Mouse (Mus musculus) urinary bladder, postnatal 25 days (tissue): Measurements from ENCODE around the gene Apobec3.
"Not testable (repeated sequence)": the region's sequence is repeated elsewhere in the genome, so short reads cannot be mapped to it uniquely, and the experiment has no call there.

ENCODE experiments used
- DNase-seq: peaks from one replicate; pipeline ENCODE4 v3.0.0; 2022; ENCODE audit warnings: low spot score

Apobec3 gene

DNA sequence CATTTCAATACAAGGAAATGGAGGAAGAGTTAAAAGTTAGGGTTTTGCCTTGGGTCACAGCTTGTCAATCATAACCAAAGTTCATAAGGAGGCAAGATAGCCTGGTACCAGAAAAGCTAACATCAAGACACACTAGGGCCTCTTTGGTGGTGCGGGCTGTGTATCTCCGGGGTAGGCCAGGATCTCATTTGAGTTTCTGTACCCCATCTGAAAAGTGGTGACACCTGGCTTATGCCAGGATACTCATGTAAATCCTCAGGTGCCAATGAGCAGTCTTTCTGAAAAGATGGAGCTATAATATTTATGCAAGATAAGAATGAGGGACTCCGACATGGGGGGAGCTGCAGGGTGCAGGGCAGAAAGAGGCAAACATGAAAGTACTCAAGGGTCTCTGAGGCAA lies 36.9 kb downstream of the Apobec3 start:
- DNase-seq, result no peak

DNA sequence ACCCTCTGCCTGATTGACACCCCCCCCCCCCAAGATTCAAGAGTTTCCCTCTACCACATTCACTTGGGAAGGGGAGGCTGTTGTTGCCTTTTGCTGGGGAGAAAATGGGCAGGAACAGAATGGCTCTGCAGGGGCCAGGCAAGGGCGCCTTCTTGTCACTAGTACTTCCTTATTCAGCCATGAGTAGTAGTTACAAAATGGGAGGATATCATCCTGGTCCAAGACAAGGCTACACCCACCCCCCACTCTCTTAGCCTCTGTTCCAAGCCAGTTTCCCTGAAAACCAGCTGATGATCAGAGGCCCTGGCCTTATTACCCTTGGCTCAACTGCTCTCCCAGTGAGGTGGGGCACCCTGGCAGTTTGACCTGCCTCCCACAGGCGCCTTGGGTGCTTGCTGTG lies 37.3 kb downstream of the Apobec3 start:
- no peak for DNase-seq

DNA sequence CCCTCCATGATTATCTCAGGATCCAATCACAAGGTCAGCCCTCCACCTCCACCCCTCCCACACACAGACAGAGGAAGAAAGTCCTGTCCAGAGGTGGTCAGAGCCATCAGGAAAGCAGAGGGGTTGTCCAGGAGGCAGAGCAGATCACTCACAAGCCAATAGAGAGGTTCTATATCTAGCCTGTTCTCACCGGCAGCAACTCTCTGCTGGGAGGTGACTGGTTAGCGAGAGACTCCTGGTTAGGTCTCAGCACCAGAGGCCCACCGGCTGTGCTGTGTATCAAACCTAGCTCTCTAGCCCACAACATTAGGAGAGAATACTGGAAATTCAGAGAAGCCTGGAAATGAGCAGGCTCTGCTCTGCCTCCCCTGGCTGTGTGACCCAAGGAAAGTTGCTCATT lies 38.3 kb downstream of the Apobec3 start:
- DNase-seq, result no peak

DNA sequence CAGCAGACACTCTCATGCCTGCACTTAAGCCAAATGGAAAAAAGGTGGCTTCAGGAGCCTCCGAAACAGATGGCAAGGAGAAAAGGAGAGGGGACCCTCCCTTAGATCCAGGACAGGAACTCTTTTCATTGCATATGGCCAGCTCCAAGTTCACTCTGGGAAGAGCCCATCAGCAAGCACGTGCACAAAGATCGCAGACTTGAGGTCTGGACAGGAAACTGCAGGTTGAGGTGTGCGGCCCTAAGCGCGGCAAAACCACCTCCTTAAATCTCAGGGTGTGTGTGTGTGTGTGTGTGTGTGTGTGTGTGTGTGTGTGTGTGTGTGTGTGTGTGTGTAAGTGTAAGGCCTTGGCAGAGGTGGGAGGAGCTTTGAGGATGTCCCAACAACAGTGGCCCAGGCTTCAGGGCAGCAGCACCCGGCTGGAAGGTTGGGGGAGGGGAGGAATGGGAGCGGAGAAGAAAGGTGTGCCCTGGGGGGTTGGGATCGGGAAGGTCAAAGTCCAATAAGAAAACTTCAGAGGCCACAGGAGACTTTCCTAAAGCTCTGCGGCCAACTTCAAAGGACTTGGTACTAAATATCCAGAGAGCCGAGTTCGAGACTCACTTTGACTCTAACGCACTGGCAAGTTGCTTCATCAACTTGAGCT lies 40.2 kb downstream of the Apobec3 start:
- no peak for DNase-seq

DNA sequence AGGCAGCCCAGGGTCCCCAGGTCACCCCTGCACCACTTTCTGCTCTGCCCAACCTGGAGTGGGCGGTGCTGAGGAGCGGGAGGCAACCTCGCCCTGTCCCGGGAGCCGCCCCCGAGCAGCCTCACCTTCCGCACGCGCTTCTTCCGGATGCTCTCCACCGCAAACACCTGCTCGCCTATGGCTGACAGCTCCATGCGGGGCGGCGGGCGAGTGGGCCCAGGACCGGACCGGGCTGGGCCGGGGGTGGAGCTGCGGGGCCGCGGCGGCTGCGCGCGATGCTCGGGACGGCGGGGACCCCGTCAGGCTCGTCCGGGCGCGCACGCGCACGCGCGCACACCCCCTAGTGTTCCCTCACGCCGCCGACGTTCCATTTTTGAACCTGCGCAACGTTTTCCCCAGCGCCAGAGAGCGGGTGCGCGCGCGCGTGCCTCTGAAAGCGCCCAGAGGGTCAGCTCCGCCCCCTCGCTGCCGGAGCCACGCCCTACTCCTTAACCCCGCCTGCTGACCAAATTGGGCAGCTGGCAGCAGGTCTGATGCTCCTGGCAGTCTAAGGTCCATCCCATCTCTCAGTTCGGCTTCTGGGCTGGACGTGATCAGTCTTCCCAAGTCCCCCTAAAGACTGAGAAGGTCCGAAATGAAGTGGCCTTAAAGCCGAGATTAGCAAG lies 41.0 kb downstream of the Apobec3 start:
- peak; percentile 92 for DNase-seq

DNA sequence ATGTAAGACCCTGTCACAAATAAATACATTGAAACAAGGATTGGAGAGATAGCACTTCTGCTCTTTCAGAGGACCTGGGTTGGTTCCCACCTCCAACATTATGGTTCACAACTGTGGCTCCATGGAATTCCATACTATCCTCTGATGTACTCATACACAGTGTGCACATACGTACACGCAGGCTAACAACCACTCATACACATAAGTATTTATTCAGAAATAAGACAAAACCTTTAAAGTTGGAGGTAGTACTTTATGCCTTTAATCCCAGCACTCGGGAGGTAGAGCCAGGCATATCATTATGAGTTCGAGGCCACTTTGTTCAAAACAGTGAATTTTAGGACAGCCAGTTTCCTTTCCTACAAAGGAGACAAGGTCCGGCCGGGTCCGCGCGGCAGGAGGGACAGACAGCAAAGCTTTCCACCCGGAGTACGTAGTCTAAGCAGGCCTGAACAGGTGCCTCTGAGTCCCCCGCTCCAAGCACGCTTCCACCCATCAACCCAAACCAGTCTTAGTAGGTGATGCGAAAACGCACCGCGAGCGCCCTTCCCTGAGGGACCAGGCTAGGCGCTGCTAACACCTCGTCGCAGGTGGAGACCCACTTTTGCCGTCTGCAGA lies 41.7 kb downstream of the Apobec3 start:
- DNase-seq, result no peak

DNA sequence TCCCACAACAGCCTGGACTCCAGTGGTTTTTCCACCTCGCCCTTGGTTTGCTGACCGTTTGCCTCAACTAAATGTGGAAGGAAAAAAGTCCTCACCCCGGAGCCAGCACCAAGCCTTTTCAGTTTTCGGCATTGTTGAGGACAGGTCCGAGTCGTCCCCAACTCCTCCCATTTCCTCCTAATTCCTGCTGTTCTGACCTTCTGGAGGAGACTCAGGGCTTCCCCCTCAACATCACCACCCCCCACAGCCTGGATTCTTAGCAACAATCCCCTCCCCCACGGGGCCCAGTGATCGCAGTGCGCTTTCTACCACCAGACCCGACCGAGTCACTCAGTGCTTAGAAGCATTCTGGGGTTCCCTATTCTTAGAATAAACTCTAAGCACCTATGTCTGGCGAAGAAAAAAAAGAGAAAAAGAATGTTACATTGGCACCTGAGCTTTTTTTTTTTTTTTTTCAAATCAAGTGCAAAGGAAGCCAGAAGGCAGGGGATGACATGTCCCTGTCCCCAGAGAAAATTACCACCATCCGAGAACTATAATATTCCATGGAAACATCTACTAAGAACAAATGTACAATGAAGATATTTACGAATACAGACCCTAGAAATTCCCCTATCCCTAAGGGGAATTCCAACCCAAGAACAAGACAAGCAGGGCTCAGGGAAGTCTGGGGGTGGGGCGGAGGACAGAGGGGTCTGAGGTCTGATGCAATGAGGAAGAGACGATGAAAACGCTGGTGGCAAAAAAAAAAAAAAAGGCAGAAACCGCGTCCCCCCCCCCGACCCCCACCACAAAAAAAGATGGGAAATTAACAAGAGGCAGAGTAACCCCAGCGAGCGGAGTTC lies 42.4 kb downstream of the Apobec3 start:
- no peak for DNase-seq

DNA sequence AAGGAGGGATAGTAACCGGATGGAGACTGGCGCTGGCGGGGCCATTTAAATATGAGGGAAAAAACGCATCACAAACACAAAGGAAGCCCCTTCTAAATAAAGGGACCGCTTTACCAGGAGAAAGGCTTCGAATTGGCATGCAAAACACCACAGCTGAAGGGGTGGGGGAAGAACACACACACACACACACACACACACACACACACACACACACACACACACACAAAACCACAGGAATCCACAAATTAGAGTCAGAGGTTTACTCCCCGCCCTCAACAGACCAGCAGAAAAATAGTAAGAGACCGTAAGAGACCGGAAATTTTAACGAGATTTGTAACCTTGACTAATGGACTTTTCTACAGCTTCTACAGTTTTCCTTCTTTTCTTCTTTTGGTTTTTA lies 43.3 kb downstream of the Apobec3 start:
- no peak for DNase-seq

DNA sequence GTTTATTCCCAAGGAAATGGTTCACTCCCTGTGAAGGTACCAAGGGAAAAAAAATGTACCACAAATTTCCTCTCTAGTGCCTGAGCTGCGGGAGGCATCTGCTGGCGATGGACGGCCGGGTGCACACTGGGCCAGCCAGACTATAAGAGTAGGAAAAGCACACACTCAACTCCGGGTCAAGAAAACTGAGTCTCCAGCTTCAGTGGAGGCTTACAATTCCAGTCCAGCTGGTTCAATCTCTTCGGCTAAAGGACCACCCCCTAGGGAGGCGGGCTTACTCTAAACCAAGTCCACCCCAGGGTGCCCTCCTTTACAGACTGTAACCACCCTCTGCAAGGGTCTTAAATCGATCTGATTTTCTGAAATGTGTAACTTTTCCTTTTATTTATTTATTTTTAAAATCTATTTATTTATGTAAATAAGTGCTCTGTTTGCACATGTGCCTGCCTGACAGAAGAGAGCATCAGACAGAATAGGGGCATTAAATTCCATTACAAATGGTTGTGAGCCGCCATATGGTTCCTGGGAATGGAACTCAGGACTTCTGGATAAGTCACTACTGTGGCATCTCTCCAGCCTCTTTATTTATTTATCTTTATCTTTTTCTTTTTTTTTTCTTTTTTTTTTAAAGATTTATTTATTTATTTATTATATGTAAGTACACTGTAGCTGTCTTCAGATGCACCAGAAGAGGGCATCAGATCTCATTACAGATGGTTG lies 44.4 kb downstream of the Apobec3 start:
- DNase-seq, result no peak

DNA sequence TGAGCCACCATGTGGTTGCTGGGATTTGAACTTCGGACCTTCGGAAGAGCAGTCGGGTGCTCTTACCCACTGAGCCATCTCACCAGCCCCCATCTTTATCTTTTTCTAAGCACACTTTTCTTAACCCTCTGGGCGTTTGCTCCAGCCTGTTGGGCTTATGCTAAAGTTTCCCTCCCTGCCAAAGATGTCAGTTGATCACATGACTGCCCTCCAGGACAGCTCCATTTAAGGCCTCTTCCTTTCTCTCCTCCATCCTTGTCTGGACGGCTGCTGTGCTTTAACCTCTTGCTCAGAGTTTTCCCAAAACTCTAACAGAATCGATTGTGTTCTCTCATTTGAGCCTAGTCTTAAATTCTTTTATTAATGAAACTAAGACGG lies 44.9 kb downstream of the Apobec3 start:
- DNase-seq, result no peak

DNA sequence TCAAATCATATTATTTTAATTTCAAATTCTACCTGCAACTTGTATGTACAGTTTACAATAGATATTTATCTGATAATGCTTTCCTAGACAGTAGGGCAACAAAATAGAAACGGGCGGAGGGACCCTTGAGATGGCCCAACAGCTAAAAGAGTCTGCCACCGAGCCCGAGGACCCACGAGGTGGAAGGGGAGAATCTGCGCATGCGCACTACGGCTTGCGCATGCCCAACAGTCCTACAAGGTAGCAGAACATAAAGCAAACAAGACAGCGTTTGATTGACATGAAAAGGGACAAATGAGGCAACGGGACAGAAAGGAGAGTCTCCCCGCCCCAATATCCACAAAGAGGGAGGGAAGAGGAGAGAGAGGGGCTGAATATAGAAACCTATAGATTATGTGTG lies 47.6 kb downstream of the Apobec3 start:
- DNase-seq, result no peak

DNA sequence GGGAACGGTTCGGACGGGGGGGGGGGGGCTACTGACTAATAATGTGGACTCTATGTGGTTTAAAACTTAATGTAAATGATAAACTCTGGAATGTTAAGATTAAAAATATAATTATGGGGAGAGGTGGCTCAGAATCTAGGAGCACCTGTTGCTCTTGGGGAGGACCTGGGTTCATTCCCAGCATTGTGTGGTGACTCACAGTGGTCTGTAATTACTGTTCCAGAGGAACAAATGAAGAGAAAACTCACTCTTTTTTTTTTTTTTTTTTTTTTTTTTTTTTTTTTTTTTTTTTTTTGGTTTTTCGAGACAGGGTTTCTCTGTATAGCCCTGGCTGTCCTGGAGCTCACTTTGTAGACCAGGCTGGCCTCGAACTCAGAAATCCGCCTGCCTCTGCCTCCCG lies 48.0 kb downstream of the Apobec3 start:
- not testable (repeated sequence) for DNase-seq

DNA sequence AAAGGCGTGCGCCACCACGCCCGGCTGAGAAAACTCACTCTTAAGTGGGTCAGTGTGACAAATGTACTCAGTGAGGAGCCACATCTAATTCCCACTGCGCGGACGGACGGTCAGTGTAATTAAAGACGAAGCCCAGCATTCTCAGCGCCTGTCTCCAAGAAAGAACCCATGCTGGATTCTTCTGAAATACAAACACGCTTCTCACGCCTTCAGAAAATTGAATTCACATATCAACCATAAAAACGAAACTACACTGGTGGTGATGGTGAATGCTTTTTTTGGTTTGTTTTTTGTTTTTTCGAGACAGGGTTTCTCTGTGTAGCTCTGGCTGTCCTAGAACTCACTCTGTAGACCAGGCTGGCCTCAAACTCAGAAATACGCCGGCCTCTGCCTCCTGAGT lies 48.5 kb downstream of the Apobec3 start:
- DNase-seq, result no peak

DNA sequence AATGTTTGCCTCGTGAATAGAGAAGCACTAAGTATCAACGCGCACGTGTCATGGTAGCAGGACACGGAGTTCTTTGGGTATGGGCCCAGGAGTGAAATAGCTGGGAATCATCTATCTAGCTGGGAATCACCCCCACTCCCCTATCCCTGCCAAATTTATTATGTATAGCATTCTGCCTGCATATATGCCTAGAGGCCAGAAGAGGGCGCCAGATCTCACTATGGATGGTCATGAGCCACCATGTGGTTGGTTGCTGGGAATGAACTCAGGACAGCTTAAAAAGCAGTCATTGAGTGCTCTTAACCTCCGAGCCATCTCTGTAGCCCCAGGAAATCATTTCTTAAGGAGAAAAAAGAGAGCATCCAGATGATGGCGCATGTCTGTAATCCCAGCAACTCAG lies 49.5 kb downstream of the Apobec3 start:
- DNase-seq, result no peak

DNA sequence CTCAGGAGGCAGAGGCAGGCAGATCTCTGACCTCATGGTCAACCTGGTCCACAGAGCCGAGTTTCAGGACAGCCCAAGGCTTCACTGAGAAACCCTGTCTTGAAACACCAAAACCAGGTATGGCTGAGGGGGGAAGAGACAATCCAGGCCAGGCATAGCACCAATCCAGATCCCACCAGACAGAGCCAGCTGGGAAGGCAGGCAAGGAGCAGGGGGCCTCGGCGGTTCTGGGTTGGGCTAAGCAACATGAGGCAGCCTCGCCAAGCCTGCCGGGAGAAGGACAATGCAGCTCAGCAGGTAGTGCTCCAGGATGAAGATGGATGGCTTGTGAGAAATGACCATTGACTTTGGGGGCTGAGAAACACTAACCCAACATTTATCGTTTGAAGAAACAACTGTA lies 51.1 kb downstream of the Apobec3 start:
- DNase-seq, result no peak

DNA sequence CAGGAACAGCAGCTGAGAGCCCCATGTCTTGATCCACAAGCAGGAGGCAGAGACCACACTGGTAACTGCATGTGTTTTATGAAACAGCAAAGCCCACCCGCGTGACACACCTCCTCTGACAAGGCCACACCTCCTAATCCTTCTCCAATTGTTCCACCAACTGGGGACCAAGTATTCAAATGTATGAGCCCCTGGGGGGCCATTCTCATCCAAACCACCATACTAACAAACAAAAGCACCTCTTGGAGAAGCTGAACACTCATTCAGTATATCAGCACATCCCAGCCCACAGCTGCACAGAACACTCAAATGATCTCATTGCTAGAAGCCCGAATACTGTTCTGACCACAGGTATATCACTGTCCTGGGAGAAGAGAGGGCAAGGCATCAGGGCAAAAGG lies 52.1 kb downstream of the Apobec3 start:
- DNase-seq, result no peak

DNA sequence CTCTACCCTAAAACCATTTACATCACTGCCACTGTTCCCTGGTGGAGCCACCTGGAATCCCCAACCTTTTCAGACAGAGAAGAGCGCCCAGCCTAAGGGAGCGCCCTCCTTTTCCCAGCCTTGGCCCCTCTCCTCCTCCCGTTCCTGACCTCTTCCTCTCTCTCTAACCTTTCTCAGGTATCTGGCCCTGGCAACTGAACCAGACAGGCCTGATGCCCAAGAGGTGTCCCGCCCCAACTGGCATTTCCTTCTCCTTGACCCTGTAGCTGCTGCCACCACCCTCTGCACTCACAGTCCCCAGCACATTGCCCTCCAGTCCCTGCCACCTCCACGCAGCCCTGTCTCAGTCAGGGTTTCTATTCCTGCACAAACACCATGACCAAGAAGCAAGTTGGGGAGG lies 53.5 kb downstream of the Apobec3 start:
- no peak for DNase-seq

DNA sequence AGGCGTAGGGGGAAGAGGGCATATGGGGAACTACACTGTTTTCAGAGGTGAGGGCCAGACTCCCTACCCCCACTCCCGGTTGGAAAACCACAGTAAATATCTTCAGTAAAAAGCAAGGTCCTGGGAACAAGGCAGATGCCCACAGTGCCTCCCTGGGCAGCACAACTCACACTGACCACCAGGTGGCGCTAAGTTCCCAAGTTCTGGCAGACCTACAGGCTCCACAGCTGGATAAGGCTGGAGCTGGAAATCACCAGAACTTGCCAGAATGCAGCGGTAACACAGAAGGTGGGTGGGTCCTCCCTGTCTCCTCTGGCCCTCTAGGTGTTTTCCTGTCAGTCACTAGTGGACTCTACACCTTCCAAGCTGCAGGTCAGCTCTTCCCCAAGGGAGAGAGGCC lies 54.6 kb downstream of the Apobec3 start:
- DNase-seq, result peak; percentile 92

DNA sequence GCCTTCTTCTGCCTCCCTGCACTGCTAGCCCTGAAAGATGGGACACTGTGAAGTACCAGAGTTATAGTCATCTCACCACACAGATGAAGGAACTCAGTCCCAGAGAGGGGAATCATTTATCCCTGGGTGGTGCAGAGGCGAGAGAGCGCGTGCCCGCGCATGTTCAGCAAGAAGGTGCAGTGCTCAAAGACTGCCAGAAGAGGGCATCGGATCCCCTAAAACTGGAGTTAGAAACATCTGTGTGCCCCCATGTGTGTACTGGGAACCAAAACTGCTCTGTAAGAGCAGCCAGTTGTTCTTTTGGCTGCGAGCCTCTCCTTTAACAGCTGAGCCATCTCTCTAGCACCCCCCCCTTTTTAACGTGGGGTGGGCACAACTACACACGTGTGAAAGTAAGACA lies 55.3 kb downstream of the Apobec3 start:
- DNase-seq, result no peak

DNA sequence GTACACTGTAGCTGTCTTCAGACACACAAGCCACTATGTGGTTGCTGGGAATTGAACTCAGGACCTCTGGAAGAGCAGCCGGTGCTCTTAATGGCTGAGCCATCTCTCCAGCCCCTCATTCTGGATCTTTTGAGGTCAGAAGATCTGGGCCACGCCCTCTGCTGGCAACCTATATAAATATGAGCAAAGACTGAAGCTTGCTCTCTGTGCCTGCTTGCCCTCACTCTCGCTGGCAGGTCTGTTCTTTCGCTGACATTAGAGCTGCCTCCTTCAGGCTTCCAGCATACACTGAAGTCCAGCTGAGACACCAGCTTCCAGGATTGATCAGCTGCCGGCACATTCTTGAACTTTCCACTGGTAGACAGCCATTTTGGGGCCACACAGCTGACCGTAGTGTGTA lies 56.2 kb downstream of the Apobec3 start:
- no peak for DNase-seq

DNA sequence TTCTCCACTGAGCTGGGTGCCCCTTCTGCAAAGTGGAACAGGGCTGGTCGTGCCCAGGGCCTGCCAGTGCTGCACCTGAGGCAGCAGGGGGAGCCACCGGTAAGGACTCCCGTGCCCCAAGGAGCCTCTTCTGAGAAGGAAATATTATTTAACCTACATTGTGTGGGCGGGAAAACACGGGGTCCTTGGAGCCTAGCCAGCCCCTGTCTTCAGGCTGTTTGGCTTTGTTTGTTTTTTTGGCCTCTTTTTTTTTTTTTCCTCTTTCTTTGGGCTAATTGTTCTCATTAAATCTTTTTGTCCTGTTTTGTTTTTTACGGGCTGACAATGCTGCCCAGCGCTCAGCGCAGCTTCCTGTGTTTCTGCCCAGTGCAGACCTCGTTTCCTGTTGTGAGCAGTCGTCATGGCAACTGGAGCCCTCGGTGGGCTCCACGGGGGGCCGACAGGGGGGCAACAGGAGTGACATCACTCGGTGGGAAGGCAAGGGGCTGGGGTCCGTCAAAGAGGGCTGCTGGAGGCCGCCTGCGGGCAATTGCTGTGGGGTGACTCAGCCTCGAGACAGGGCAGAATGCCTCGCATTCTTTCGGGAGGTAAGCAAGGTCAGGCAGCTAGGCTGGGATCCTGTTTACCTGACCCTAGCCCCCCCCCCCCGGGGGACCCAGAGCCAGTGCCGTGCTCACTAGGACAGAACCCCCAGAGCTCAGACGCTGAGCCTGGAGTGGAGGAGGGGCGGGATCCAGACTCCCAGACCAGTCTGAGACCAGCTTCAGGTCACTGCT lies 59.0 kb downstream of the Apobec3 start:
- peak; percentile 50 for DNase-seq
